Mouse (Mus musculus) Patski (cell line): ENCODE measurements at regions not wholly inside any gene's neighbourhood (a gene's known extent, or its start where the extent isn't known, plus 50 kb on each side); places are given as distances from the start of the nearest gene placed in this dataset.

ENCODE experiments used
- ATAC-seq: fragments of 100-300 bp; one replicate; pipeline ENCODE4 v1.8.0; 2021
- CTCF ChIA-PET: fragments of 350-600 bp; sonication (Branson Sonifier 250); formaldehyde crosslinking; loops from one replicate; lab custom pipeline; 2022; ENCODE audit warnings: inconsistent platforms; lab: Charles Lee
- POLR2A ChIA-PET: fragments of 350-600 bp; sonication (Branson Sonifier 250); formaldehyde crosslinking; loops from one replicate; lab custom pipeline; 2022; ENCODE audit warnings: antibody characterized with exemption, inconsistent platforms; lab: Charles Lee
- DNase-seq: peaks from one replicate; pipeline ENCODE4 v3.0.0-alpha.2; 2011; ENCODE audit warnings: low read depth, low spot score
- H3K27me3 ChIP-seq: fragments of 371-371 bp; one replicate; pipeline ENCODE4 v1.5.1; 2021
- CTCF ChIP-seq: fragments of 100-300 bp; IDR thresholded peaks from one replicate; pipeline ENCODE4 v1.5.1; 2021
- in situ Hi-C: fragments of 300-500 bp; cut with MboI; formaldehyde crosslinking; loops from 3 replicates; pipeline ENCODE4 v1.11.1; 2018; ENCODE audit warnings: low pct_unique_long_range_greater_than_20kb, mixed read lengths

- in situ Hi-C loops: no loop called here
- POLR2A ChIA-PET: interaction anchor here (0.9 kb wide), 1 partner anchor 258 kb away, joined by 3 read pairs; no protein-coding TSS in a partner anchor
- DNase-seq (no peak), ATAC-seq (no peak)
- CTCF ChIA-PET: interaction anchor here (1.2 kb wide), 1 partner anchor 43 kb away, joined by 3 read pairs; no protein-coding TSS in a partner anchor
- TF ChIP-seq CTCF: no peak
- H3K27me3 ChIP-seq: no peaks in the 10 kb centered on the region
Measured at GRCm38 (mm10) chr10:99524273-99525212, 234.9 kb downstream of the Csl start.

GRCm38 (mm10) chr10:99526148-99526547, 233.3 kb downstream of the Csl start:
- in situ Hi-C loops: no loop called here
- POLR2A ChIA-PET: no interaction called here
- no peak for ATAC-seq
- no peaks in the 10 kb centered on the region for H3K27me3 ChIP-seq
- no peak for DNase-seq
- no peak for TF ChIP-seq CTCF
- CTCF ChIA-PET: interaction anchor here (1.2 to 1.7 kb wide), 2 partner anchors 11 to 18 kb away, joined by 3 to 5 read pairs; no protein-coding TSS in a partner anchor

- ATAC-seq (no peak), DNase-seq (no peak)
- no peak for TF ChIP-seq CTCF
- POLR2A ChIA-PET: no interaction called here
- in situ Hi-C loops: no loop called here
- no peaks in the 10 kb centered on the region for H3K27me3 ChIP-seq
- CTCF ChIA-PET: interaction anchor here (1.2 to 1.7 kb wide), 2 partner anchors 10 to 19 kb away, joined by 3 to 5 read pairs; no protein-coding TSS in a partner anchor
Measured at GRCm38 (mm10) chr10:99526561-99526960, 232.9 kb downstream of the Csl start.

GRCm38 (mm10) chr10:99531104-99531503, 228.4 kb downstream of the Csl start:
- ATAC-seq: no peak
- no peak for DNase-seq
- in situ Hi-C loops: no loop called here
- POLR2A ChIA-PET: no interaction called here
- H3K27me3 ChIP-seq: no peaks in the 10 kb centered on the region
- CTCF ChIA-PET: no interaction called here
- TF ChIP-seq CTCF: no peak

GRCm38 (mm10) chr10:99531556-99531955, 227.9 kb downstream of the Csl start:
- ChIA-PET POLR2A (no interaction called here), CTCF (no interaction called here)
- DNase-seq (no peak), ATAC-seq (no peak)
- TF ChIP-seq CTCF: no peak
- H3K27me3 ChIP-seq: no peaks in the 10 kb centered on the region
- in situ Hi-C loops: no loop called here

GRCm38 (mm10) chr10:99531992-99532391, 227.5 kb downstream of the Csl start:
- ATAC-seq (no peak), DNase-seq (no peak)
- in situ Hi-C loops: no loop called here
- CTCF ChIA-PET: no interaction called here
- POLR2A ChIA-PET: no interaction called here
- no peaks in the 10 kb centered on the region for H3K27me3 ChIP-seq
- no peak for TF ChIP-seq CTCF

- CTCF ChIA-PET: interaction anchor here (1.1 kb wide), 1 partner anchor 17 kb away, joined by 3 read pairs; no protein-coding TSS in a partner anchor
Measured at GRCm38 (mm10) chr10:99532697-99533119, 226.8 kb downstream of the Csl start.

GRCm38 (mm10) chr10:99533468-99533867, 226.0 kb downstream of the Csl start:
- ChIA-PET CTCF (interaction anchor here (1.1 kb wide), 1 partner anchor 18 kb away, joined by 3 read pairs; no protein-coding TSS in a partner anchor), POLR2A (interaction anchor here (0.6 kb wide), 1 partner anchor 181 kb away, joined by 5 read pairs; no protein-coding TSS in a partner anchor)
- ATAC-seq (no peak), DNase-seq (no peak)
- in situ Hi-C loops: no loop called here
- no peaks in the 10 kb centered on the region for H3K27me3 ChIP-seq
- no peak for TF ChIP-seq CTCF

More at GRCm38 (mm10) chr10:99532697-99533119, 226.8 kb downstream of the Csl start:
- H3K27me3 ChIP-seq: no peaks in the 10 kb centered on the region
- ATAC-seq (no peak), DNase-seq (no peak)
- TF ChIP-seq CTCF: peak; percentile 26
- in situ Hi-C loops: no loop called here
- POLR2A ChIA-PET: interaction anchor here (0.6 kb wide), 2 partner anchors 140 to 180 kb away, joined by 5 read pairs; no protein-coding TSS in a partner anchor

- no peak for DNase-seq
- ATAC-seq: no peak
- ChIA-PET POLR2A (no interaction called here), CTCF (no interaction called here)
- in situ Hi-C loops: no loop called here
- no peaks in the 10 kb centered on the region for H3K27me3 ChIP-seq
- no peak for TF ChIP-seq CTCF
Measured at GRCm38 (mm10) chr10:99534237-99534636, 225.2 kb downstream of the Csl start.

GRCm38 (mm10) chr10:99538639-99539038, 220.8 kb downstream of the Csl start:
- CTCF ChIA-PET: no interaction called here
- ATAC-seq (no peak), DNase-seq (no peak)
- POLR2A ChIA-PET: no interaction called here
- no peak for TF ChIP-seq CTCF
- H3K27me3 ChIP-seq: no peaks in the 10 kb centered on the region
- in situ Hi-C loops: no loop called here

GRCm38 (mm10) chr10:99552373-99552772, 207.1 kb downstream of the Csl start:
- CTCF ChIA-PET: interaction anchor here (0.7 to 1.3 kb wide), 4 partner anchors 12 to 444 kb away, joined by 3 to 5 read pairs (median 3); no protein-coding TSS in a partner anchor
- H3K27me3 ChIP-seq: no peaks in the 10 kb centered on the region
- TF ChIP-seq CTCF: no peak
- no peak for DNase-seq
- ATAC-seq: peak; percentile 68
- in situ Hi-C loops: no loop called here
- POLR2A ChIA-PET: interaction anchor here (0.6 kb wide), 1 partner anchor 299 kb away, joined by 5 read pairs; no protein-coding TSS in a partner anchor
